Mouse (Mus musculus) E14TG2a.4 (cell line): ENCODE data around the gene Cds1.

ENCODE experiments used
- H3K27me3 ChIP-seq: 2 replicates; pipeline ENCODE4 v1.6.1; 2014; ENCODE audit warnings: low read length, control low read depth; ENCODE audit not compliant: insufficient read depth
- H3K36me3 ChIP-seq: 2 replicates; pipeline ENCODE4 v1.6.1; 2014; ENCODE audit warnings: low read length, control low read depth; ENCODE audit not compliant: insufficient read depth
- H3K4me1 ChIP-seq: replicated peaks from 2 replicates; pipeline ENCODE4 v1.6.1; 2014; ENCODE audit warnings: low read depth, low read length, control low read depth
- H3K4me3 ChIP-seq: replicated peaks from 2 replicates; pipeline ENCODE4 v1.5.1; 2014; ENCODE audit warnings: mild to moderate bottlenecking, low read length
- H3K9me3 ChIP-seq: 2 replicates; pipeline ENCODE4 v1.6.1; 2014; ENCODE audit warnings: low read length, control low read depth
- CTCF ChIP-seq: conservative IDR thresholded peaks from 2 replicates; pipeline ENCODE4 v1.5.1; 2014; ENCODE audit warnings: low read length
- NANOG ChIP-seq: IDR thresholded peaks from 2 replicates; pipeline ENCODE4 v1.6.1; 2014; ENCODE audit warnings: borderline replicate concordance, low read length, mixed read lengths
- POU5F1 ChIP-seq: IDR thresholded peaks from 2 replicates; pipeline ENCODE4 v1.6.1; 2014; ENCODE audit warnings: low read length, borderline replicate concordance

Gene Cds1

GRCm38 (mm10) chr5:101784787-101785186 lies 19.9 kb downstream of the Cds1 start:
- no peaks in the 10 kb centered on the region for H3K9me3 ChIP-seq
- no peak for TF ChIP-seq POU5F1
- no peak for TF ChIP-seq NANOG
- no peak for TF ChIP-seq CTCF
- H3K27me3 ChIP-seq = no peaks in the 10 kb centered on the region
- peaks cover 16% of the 10 kb centered on the region for H3K4me1 ChIP-seq
- H3K4me3 ChIP-seq = no peak overlapping the region
- H3K36me3 ChIP-seq = no peaks in the 10 kb centered on the region; the same call in 1 of the 2 replicates

- Histone ChIP-seq H3K27me3 (no peaks in the 10 kb centered on the region), H3K4me3 (no peak overlapping the region), H3K4me1 (peaks cover 21% of the 10 kb centered on the region), H3K9me3 (no peaks in the 10 kb centered on the region), H3K36me3 (no peaks in the 10 kb centered on the region; the same call in 1 of the 2 replicates)
- TF ChIP-seq CTCF (no peak), NANOG (no peak)
Observed at GRCm38 (mm10) chr5:101785921-101786614, 21.1 kb downstream of the Cds1 start.

- peaks cover 22% of the 10 kb centered on the region for H3K4me1 ChIP-seq
- TF ChIP-seq CTCF (no peak), POU5F1 (no peak), NANOG (no peak)
- no peaks in the 10 kb centered on the region for H3K36me3 ChIP-seq
- no peaks in the 10 kb centered on the region for H3K9me3 ChIP-seq
- no peak overlapping the region for H3K4me3 ChIP-seq
- H3K27me3 ChIP-seq = no peaks in the 10 kb centered on the region
Observed at GRCm38 (mm10) chr5:101789770-101790169, 24.8 kb downstream of the Cds1 start.

DNA sequence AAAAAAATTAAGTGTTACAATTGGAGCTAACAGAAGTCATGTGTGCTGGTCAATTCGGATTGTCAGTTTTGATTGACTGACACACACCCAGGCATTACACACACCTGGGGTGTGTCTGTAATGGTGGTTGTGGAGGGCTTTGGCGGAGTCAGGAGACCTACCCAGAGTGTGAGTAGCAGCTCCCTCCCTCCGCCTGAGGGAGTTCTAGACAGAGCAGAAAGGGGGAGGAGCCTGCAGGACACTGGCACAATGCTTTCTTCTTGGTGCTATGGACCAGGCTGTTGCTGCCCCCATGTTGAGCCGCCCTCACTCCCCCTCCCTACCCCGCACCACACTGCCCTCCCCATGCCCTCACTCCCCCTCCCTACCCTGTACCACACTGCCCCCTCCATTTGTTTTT lies 25.6 kb downstream of the Cds1 start:
- no peaks in the 10 kb centered on the region for H3K9me3 ChIP-seq
- peaks cover 22% of the 10 kb centered on the region for H3K4me1 ChIP-seq
- H3K36me3 ChIP-seq = no peaks in the 10 kb centered on the region
- no peaks in the 10 kb centered on the region for H3K27me3 ChIP-seq
- TF ChIP-seq CTCF (no peak), POU5F1 (no peak), NANOG (no peak)
- H3K4me3 ChIP-seq = no peak overlapping the region

DNA sequence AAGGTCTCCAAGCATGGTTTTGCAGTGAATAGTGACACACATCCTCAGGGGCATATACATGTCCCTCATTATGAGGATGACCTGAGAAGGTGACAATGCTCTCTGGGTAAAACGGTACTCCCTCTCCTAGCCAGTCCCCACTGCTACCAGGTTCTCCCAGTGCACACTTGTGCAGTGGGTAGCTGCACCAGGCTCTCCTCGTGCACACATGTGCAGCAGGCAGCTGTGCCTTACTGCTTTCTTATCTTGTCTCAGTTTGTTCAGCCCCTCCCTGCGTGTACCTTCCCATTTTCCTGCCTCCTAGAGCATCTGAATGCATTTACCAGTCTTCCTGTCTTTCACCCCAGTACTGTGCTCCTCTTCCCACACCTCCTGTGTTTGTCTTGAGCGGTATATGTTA lies 27.7 kb downstream of the Cds1 start:
- TF ChIP-seq NANOG (no peak), POU5F1 (no peak), CTCF (no peak)
- Histone ChIP-seq H3K27me3 (no peaks in the 10 kb centered on the region), H3K4me1 (peaks cover 22% of the 10 kb centered on the region), H3K9me3 (no peaks in the 10 kb centered on the region), H3K4me3 (no peak overlapping the region), H3K36me3 (peaks cover 10% of the 10 kb centered on the region; the same call in 1 of the 2 replicates)

DNA sequence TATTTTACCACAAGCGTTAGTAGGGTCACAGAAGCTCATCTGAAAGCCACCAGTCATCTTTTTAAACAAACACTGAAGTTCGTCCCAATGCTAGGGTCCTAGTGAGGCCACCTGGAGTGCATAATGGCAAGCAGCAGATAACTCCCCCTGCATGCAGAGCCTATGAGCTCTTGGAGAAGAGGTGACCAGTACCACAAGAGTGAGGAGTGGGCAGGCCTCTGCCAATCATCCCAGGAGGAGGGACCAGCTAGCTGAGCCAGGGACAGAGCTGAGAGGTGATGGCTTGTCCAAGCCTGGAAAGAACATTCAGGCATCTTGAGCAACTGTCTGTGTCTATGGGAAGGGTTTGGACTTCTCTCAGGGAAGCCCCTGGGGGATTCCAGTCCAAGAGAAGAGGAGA lies 37.0 kb downstream of the Cds1 start:
- no peak for TF ChIP-seq POU5F1
- TF ChIP-seq CTCF = no peak
- TF ChIP-seq NANOG = no peak
- no peaks in the 10 kb centered on the region for H3K4me1 ChIP-seq
- H3K9me3 ChIP-seq = peaks cover 5% of the 10 kb centered on the region
- peaks cover 36% of the 10 kb centered on the region for H3K36me3 ChIP-seq
- H3K27me3 ChIP-seq = no peaks in the 10 kb centered on the region
- H3K4me3 ChIP-seq = no peak overlapping the region

GRCm38 (mm10) chr5:101802358-101803022 lies 37.6 kb downstream of the Cds1 start:
- Histone ChIP-seq H3K36me3 (peaks cover 32% of the 10 kb centered on the region), H3K4me1 (no peaks in the 10 kb centered on the region), H3K9me3 (peaks cover 5% of the 10 kb centered on the region), H3K27me3 (no peaks in the 10 kb centered on the region), H3K4me3 (no peak overlapping the region)
- TF ChIP-seq POU5F1 (no peak), NANOG (no peak), CTCF (no peak)

DNA sequence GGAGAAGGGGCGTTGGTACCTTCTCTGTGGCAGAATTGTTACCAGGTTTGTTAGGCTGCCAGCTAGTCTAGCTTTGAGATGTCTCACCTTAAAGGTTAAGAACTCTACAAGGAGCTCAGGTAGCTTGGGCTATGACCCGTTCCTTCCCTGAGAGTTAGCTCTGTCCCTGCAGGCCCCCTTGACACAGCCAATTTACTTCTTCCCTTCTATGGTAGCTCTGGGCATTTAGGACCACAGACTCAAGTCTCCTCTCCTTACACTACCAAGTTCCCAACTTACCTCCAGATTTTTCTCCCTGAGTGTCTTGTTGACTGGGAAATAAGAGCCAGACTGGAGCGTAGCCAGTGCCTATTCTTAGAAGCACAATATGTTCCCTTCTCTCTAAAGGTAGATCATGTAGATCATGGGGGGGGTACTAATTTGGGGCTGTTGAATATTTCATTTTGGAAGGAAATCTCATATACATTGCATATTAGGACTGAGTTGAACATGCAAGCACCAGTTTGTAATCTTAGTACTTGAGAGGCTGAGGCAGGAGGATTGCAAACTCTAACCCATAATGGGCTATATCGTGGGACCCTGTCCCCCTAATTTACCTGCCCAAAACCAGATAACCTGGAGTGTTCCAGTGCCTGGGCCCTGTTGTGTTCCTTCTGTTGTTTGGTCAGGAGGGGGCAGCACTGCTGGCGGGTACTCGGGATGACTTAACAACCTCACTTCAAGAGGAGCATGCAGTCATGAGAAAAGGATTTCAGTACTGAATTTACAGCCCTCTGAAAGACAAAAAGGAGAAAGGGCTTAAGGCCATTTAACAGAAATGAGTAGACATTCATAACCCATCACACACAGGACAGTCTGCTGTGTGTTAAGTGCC lies 46.6 kb downstream of the Cds1 start:
- Histone ChIP-seq H3K4me3 (no peak overlapping the region), H3K9me3 (no peaks in the 10 kb centered on the region), H3K36me3 (peaks cover 23% of the 10 kb centered on the region), H3K27me3 (no peaks in the 10 kb centered on the region), H3K4me1 (peaks cover 25% of the 10 kb centered on the region)
- TF ChIP-seq POU5F1 (no peak), CTCF (peak; percentile 61)
